Mouse (Mus musculus): Measurements from ENCODE around the gene Cyp4x1.

DNA sequence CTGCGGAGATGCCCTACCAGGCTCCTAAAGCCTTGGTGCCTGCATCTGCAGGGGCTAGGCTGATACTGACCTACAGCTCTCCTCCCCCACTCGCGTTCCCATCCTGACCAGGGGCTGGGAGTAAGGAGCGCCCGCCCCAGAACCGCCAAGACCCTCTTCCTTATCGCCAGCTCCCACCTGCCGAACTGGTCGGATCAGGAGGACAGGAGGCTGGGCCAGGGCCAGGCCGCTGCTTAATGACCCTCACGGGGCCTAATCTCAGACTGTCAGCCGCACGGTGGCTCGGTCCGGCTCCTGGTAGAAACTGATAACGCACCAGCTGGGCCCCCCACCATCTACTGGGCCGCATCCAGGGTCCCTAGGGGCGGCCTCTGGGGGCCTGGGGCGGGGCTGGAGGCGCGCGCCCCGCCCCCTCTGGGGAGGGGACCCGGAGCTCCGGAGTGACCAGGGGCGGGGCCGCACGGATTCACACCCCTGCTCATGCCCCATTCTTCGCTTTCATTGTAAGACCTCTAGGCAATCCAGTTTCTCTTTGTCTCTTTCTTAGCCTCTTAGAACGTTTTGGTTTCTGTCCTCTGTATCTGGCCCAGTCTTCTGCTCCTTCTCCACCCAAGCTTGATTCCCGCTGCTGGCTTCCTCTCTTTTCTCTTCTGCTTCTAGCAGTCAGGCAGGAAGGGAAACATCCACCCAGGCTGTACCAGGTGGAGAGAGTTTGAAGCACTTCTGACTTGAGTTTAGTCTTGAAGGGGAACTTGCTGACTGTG lies 38.2 kb downstream of the Cyp4x1 start:
- TF ChIP-seq CTCF (IDR thresholded peaks at IDR 0.05; ENCODE audit: extremely low read depth, insufficient read depth, low read length), result no peak
- no peak for TF ChIP-seq POLR2A (IDR thresholded peaks at IDR 0.05; ENCODE audit: extremely low read depth, insufficient read depth, low read length)
